Mouse (Mus musculus): ENCODE data around the gene Vmn1r185.
"Not testable (repeated sequence)": the region's sequence is repeated elsewhere in the genome, so short reads cannot be mapped to it uniquely, and the experiment has no call there.

Gene Vmn1r185

GRCm38 (mm10) chr7:26618364-26618763, at the start of gene Vmn1r185:
Gene Vmn1r185, minus strand, starts transcription at chr7:26618464.
- DNase-seq: not testable (repeated sequence)

- not testable (repeated sequence) for DNase-seq
These were observed 49.2 kb upstream of the Vmn1r185 start for GRCm38 (mm10) chr7:26667466-26667865.

GRCm38 (mm10) chr7:26666011-26666410, 47.7 kb upstream of the Vmn1r185 start:
- DNase-seq: no peak

- DNase-seq: no peak
These were observed 28.5 kb downstream of the Vmn1r185 start for GRCm38 (mm10) chr7:26589774-26590173.

GRCm38 (mm10) chr7:26589077-26589476, 29.2 kb downstream of the Vmn1r185 start:
- no peak for DNase-seq

All from kidney, adult 18-20 months (tissue).